Mouse (Mus musculus): ENCODE data around the gene Arhgap24.

Gene Arhgap24

GRCm38 (mm10) chr5:102582864-102583410 lies 101.7 kb downstream of the Arhgap24 start:
- no peak for DNase-seq

- no peak for DNase-seq
Observed at GRCm38 (mm10) chr5:102591422-102591821, 110.2 kb downstream of the Arhgap24 start.

GRCm38 (mm10) chr5:102593058-102593457 lies 111.9 kb downstream of the Arhgap24 start:
- DNase-seq = no peak

GRCm38 (mm10) chr5:102599102-102599501 lies 117.9 kb downstream of the Arhgap24 start:
- DNase-seq = no peak

- peak; percentile 35 to 61 for DNase-seq
Observed at GRCm38 (mm10) chr5:102613571-102613970, 132.4 kb downstream of the Arhgap24 start.

GRCm38 (mm10) chr5:102614081-102614480 lies 132.9 kb downstream of the Arhgap24 start:
- no peak for DNase-seq

GRCm38 (mm10) chr5:102615249-102615648 lies 134.1 kb downstream of the Arhgap24 start:
- no peak for DNase-seq

- DNase-seq = no peak
Observed at GRCm38 (mm10) chr5:102621036-102621435, 139.8 kb downstream of the Arhgap24 start.

- no peak for DNase-seq
Observed at GRCm38 (mm10) chr5:102623807-102624435, 142.7 kb downstream of the Arhgap24 start.

- peak in 1 of 2 experiments; percentile 42 for DNase-seq
Observed at GRCm38 (mm10) chr5:102626671-102627070, 145.5 kb downstream of the Arhgap24 start.

GRCm38 (mm10) chr5:102629362-102629771 lies 148.2 kb downstream of the Arhgap24 start:
- no peak for DNase-seq

- no peak for DNase-seq
Observed at GRCm38 (mm10) chr5:102635591-102635990, 154.4 kb downstream of the Arhgap24 start.

- no peak for DNase-seq
Observed at GRCm38 (mm10) chr5:102639782-102640559, 158.8 kb downstream of the Arhgap24 start.

GRCm38 (mm10) chr5:102643364-102643763 lies 162.2 kb downstream of the Arhgap24 start:
- DNase-seq = no peak

- DNase-seq = peak; percentile 29 to 31
Observed at GRCm38 (mm10) chr5:102643820-102644219, 162.6 kb downstream of the Arhgap24 start.

- DNase-seq = no peak
Observed at GRCm38 (mm10) chr5:102659061-102659460, 177.9 kb downstream of the Arhgap24 start.

- no peak for DNase-seq
Observed at GRCm38 (mm10) chr5:102664988-102665726, 184.0 kb downstream of the Arhgap24 start.

GRCm38 (mm10) chr5:102666886-102667285 lies 185.7 kb downstream of the Arhgap24 start:
- no peak for DNase-seq

GRCm38 (mm10) chr5:102667754-102668575 lies 186.8 kb downstream of the Arhgap24 start:
- DNase-seq = no peak

- no peak for DNase-seq
Observed at GRCm38 (mm10) chr5:102670206-102670605, 189.0 kb downstream of the Arhgap24 start.

- DNase-seq = no peak
Observed at GRCm38 (mm10) chr5:102670731-102671345, 189.6 kb downstream of the Arhgap24 start.

GRCm38 (mm10) chr5:102675326-102675725 lies 194.1 kb downstream of the Arhgap24 start:
- DNase-seq = no peak

All from kidney, adult 8-10 months (tissue).